Mouse (Mus musculus): Measurements from ENCODE around the gene Dhrs7c. TPM values are rescaled to one million over a fixed set of nuclear protein-coding genes. Genes with fewer than 3 reads are reported as not detected.

Gene Dhrs7c
- total RNA-seq (2018; cell fraction: chromatin; rRNA removed): not detected
- total RNA-seq (2018; cell fraction: cytosol; rRNA removed): not detected
- total RNA-seq (2018; cell fraction: nucleus; rRNA removed): 1 to 10 TPM in 2 of 26 experiments, not detected in 24; 1.2 to 6.7 TPM
- not detected in 3 replicates for polyA plus RNA-seq (2018)

DNA sequence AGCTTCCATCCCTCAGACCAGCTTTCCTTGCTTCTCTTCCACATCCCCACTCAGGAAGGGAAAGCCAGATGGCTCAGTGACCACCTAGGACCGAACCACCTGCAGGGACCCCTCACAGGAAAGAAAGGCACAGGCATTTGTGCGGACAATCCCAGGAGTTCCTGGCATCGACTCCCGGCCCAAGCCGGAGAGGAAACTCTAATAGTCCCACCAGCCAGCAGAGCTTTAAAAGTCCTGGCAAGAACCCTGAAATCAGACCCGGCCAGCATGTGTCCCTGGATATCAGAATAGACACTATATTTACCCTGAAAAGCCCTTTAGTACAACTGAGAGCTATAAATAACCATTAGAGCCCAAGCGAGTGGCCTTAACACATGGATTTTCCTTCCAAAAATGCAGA is at the start of gene Dhrs7c:
Dhrs7c (plus strand) TSS at position 257 of the 400 bp plus-strand sequence.
- WGBS (ENCODE audit: missing documents): 84% methylated on average over 7 of the region's 7 CpGs
- no peaks in the 10 kb centered on the region for H3K79me2 ChIP-seq (ENCODE audit: inconsistent target)

DNA sequence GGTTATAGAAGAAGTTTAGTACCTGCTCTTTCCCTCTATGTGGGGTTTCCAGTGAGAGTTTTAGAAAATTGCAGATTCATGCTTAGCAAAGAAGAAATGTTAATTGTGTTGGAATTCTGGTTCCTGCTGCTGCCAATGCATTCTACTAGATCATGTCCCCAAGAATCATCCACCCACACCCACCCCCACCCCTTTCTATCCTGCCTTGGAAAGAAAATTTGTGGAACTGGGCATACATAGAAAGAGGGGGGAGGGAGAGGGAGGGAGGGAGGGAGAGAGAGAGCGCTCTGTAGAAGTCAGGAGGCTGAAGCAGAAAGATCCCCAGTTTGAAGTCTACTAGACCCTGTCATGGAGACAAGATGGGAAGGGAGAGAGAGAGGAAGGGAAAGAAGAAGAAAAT is 41.7 kb upstream of the Dhrs7c start:
- Histone ChIP-seq H3K4me3 (ENCODE audit: inconsistent target) (no peak overlapping the region), H3K36me3 (ENCODE audit: inconsistent target) (no peaks in the 10 kb centered on the region), H3K27ac (no peak overlapping the region), H3K79me2 (ENCODE audit: inconsistent target) (no peaks in the 10 kb centered on the region)
- 100% methylated on average over 1 of the region's 1 CpGs for WGBS (ENCODE audit: missing documents)

More for the DNA sequence above, at the start of gene Dhrs7c:
- H3K4me3 ChIP-seq (ENCODE audit: inconsistent target): no peak within 1 kb of the TSS
- H3K27ac ChIP-seq: no peak within 1 kb of the TSS
- H3K36me3 ChIP-seq (ENCODE audit: inconsistent target): no peaks in the 10 kb centered on the region

DNA sequence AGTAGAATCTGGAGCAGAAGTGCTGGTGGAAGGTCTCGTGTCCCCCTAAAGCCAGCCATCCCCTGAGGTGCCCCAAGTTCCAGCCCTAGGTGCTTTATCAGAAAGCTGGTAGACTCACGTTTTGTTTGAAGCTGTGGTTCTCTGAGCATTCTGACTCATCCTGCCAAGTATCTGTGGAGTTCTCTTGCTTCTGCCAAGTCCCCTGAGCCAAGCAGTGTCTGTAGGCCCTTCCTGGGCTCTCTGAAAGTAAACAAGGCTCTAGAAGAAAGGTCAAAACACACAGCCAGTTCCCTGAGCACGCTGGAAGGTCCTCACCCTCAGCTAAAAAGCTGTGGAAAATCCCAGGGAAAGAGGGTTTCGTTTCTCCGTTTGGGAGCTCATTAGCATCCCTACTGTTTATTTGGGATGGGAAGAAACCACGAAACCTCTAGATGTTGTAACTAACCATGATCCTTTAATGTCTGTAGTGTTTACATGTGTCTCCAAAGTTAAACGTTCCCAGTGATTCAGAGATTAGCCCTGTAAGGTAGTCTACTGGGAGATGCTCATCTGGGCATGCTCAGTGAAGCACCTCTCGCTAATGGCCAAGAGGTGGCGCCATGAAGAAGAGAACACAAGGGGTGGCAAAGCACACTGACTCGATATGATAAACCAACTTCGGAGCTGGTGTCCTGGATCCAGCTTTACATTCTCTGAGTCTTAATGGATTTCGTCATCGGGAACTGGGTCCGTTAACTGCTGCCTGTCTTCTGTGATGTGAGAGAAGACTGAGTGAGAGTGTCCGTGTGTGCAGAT is 40.4 kb upstream of the Dhrs7c start:
- H3K27ac ChIP-seq: no peak overlapping the region
- H3K4me3 ChIP-seq (ENCODE audit: inconsistent target): no peak overlapping the region
- 64% methylated on average over 15 of the region's 15 CpGs for WGBS (ENCODE audit: missing documents)
- H3K79me2 ChIP-seq (ENCODE audit: inconsistent target): no peaks in the 10 kb centered on the region
- no peaks in the 10 kb centered on the region for H3K36me3 ChIP-seq (ENCODE audit: inconsistent target)

DNA sequence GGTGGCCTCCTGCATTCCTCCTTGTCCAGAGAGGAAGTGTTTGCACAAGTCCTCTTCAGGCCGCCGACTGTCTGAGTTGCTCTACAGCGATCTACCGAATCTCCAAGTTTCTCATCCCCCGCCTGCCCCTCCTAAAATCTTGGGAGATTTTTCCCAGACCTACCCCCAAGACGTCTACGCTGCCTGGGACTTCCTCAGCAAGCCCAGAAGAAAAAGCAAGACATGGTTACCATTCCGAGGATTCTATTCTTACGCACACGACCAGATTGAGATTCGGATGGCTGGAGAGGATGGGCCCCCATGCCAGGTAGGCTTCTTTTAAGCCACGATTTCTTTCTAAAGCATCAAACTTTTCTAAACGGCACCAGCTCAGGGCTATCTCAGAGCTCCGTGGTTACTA is 26.9 kb upstream of the Dhrs7c start, which contains the start of gene Glp2r:
Glp2r (minus strand) TSS at position 101 of the 400 bp plus-strand sequence.
- WGBS (ENCODE audit: missing documents): 85% methylated on average over 14 of the region's 14 CpGs
- no peaks in the 10 kb centered on the region for H3K79me2 ChIP-seq (ENCODE audit: inconsistent target)
- H3K4me3 ChIP-seq (ENCODE audit: inconsistent target): no peak within 1 kb of the TSS
- no peaks in the 10 kb centered on the region for H3K36me3 ChIP-seq (ENCODE audit: inconsistent target)
- no peak within 1 kb of the TSS for H3K27ac ChIP-seq

DNA sequence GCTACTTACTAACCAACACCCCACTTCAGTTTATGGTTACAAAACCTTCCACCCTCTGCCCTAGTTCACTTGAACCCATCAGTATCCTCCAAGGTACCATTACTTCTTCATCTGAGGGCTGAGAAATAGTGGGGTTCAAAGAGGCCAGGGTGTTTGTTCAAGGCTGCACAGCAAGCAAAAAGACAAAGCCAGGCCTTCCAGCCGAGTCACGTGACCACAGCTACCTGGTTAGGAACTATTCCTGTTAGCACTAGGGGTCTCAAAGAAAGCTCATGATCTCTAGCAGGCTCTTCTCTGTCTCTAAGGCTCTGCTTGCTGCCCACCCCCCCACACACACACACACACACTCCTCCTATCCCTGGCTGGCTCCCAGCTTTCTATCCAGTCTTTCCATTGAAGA is 26.3 kb upstream of the Dhrs7c start:
- 89% methylated on average over 2 of the region's 2 CpGs for WGBS (ENCODE audit: missing documents)
- Histone ChIP-seq H3K4me3 (ENCODE audit: inconsistent target) (no peak overlapping the region), H3K36me3 (ENCODE audit: inconsistent target) (no peaks in the 10 kb centered on the region), H3K79me2 (ENCODE audit: inconsistent target) (no peaks in the 10 kb centered on the region), H3K27ac (no peak overlapping the region)

DNA sequence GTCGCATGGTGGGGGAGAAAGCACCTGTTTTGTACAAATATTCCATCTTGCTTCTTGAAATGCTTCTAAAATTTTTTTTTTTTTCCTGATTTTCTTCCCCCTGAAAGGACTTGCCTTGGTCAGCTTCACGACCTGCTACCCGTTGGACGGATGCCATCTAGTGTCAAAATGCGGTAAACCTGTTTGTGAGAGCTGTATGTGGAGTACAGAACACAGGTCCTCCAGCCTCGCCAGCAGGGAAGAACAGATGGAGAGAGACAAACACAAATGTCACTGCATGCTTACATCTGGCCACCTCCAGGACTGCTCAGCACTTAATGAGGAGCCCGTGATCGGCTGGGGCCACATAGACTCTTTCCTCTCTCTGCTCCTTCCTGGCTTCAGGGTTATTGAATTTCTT is 25.4 kb upstream of the Dhrs7c start:
- Histone ChIP-seq H3K27ac (no peak overlapping the region), H3K36me3 (ENCODE audit: inconsistent target) (no peaks in the 10 kb centered on the region), H3K79me2 (ENCODE audit: inconsistent target) (no peaks in the 10 kb centered on the region), H3K4me3 (ENCODE audit: inconsistent target) (no peak overlapping the region)
- WGBS (ENCODE audit: missing documents): 6% methylated on average over 8 of the region's 8 CpGs

DNA sequence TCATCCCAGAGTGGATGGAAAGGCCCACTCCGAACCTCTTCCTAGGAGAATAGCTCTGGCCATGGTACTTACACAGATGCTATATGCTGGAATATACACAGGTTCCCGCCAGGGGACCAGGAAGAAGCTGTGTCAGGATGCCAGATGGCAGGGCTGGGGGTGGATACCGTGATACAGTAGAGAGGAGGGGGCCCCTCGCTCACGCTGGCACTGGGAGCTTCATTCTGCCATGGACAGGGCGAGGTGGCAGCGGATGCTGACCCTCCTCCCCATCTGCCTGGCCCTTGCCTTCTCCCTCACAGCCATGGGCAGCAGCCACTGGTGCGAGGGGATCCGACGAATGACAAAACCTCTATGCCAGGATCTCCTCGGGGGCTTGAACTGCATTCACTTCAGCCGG is 23.6 kb upstream of the Dhrs7c start, which contains the start of gene Gsg1l2:
Gsg1l2 (plus strand) TSS at position 230 of the 400 bp plus-strand sequence.
- H3K36me3 ChIP-seq (ENCODE audit: inconsistent target): no peaks in the 10 kb centered on the region
- 90% methylated on average over 12 of the region's 12 CpGs for WGBS (ENCODE audit: missing documents)
- no peak within 1 kb of the TSS for H3K27ac ChIP-seq

DNA sequence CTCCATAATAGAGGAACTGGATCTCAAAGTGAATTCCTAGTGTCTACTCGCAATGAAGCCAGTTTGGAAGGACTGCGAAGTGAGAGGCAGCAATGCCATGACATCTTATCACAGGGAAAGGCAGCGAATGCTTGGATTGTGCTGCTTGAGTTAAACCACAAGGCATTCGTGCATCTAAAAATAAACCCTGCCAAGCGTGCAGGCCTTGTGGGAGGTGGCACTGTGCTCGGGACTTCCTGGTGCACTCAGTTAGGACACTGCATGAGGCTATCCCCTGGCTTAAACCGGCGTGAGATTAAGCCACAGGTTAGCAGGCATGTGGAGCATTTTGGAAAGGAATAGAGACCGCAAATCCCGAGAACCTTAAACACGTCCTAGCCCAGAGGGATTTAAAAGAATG is 7.8 kb upstream of the Dhrs7c start:
- 18% methylated on average over 9 of the region's 11 CpGs for WGBS (ENCODE audit: missing documents)
- no peak overlapping the region for H3K27ac ChIP-seq

More for the DNA sequence above, 23.6 kb upstream of the Dhrs7c start, which contains the start of gene Gsg1l2:
- no peak within 1 kb of the TSS for H3K4me3 ChIP-seq (ENCODE audit: inconsistent target)
- H3K79me2 ChIP-seq (ENCODE audit: inconsistent target): no peaks in the 10 kb centered on the region

DNA sequence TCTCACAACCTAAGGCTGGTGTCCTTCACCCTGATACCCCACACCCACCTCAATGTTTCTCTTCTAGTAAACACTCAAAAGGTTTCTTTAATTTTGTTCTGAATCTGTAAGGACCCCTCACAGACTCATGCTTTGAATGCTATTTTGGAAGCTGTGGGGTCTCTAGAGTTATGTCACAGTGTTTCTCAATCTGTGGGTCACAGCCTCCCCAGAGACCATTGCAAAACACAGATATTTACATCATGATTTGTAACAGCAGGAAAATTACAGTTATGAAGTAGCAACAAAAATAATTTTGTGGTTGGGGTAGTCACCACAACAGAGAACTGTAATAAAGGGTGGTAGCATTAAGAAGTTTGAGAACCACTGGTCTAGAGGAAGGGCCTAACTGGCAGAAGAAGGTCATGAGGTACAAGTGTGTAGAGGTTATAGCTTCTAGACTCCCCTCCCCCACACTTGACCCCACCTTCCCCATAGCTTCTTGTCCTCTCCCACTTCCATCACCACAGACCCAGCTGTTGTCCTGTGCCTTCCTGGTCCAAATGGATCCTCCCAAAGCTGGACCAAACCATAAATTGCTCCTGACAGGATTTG is 2.2 kb downstream of the Dhrs7c start:
- Histone ChIP-seq H3K27ac (no peak overlapping the region), H3K4me3 (ENCODE audit: inconsistent target) (no peak overlapping the region), H3K79me2 (ENCODE audit: inconsistent target) (no peaks in the 10 kb centered on the region), H3K36me3 (ENCODE audit: inconsistent target) (no peaks in the 10 kb centered on the region)

More for the DNA sequence above, 7.8 kb upstream of the Dhrs7c start:
- no peaks in the 10 kb centered on the region for H3K36me3 ChIP-seq (ENCODE audit: inconsistent target)
- no peaks in the 10 kb centered on the region for H3K79me2 ChIP-seq (ENCODE audit: inconsistent target)
- no peak overlapping the region for H3K4me3 ChIP-seq (ENCODE audit: inconsistent target)

DNA sequence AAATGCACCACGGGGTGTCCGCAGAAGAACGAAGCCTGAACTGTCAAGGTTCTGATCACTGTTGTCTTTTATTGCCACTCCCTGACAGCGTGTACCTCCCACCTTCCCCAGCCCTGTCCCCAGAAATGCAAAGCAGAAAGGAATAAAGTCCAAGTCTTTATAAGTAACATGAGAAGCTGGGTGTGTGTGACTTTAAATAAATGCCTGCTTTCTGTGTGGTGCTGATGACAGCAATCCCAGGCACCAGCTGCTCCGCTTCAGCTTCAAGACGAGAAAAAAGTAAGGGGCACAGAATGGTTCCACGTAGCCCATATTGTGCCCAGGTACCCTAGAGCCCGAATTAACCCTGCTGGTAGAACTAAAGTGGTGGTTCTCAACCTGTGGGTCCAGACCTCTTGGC is 3.2 kb downstream of the Dhrs7c start:
- Histone ChIP-seq H3K79me2 (ENCODE audit: inconsistent target) (no peaks in the 10 kb centered on the region), H3K4me3 (ENCODE audit: inconsistent target) (no peak overlapping the region), H3K36me3 (ENCODE audit: inconsistent target) (no peaks in the 10 kb centered on the region), H3K27ac (no peak overlapping the region)
- 90% methylated on average over 8 of the region's 8 CpGs for WGBS (ENCODE audit: missing documents)

DNA sequence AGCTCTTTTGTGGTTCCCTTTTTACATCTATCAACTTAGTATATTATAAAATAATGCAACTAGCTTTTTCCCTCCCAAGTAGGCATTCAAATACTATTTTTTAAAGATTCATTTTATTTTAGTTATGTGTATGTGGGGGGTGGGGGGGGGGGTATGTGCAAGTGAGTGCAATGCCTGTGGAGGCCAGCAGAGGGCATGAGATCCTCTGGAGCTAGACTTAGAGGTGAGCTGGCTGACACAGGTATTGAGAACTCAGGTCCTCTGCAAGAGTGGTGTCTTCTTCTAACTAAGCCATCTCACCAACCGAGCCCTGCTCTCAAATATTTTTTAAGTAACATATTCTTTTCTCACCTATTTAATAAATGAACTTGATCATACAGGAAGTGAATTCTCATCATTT is 7.6 kb downstream of the Dhrs7c start:
- no peak overlapping the region for H3K4me3 ChIP-seq (ENCODE audit: inconsistent target)
- WGBS (ENCODE audit: missing documents): 100% methylated on average over 1 of the region's 1 CpGs
- no peaks in the 10 kb centered on the region for H3K79me2 ChIP-seq (ENCODE audit: inconsistent target)
- H3K27ac ChIP-seq: no peak overlapping the region
- H3K36me3 ChIP-seq (ENCODE audit: inconsistent target): no peaks in the 10 kb centered on the region

DNA sequence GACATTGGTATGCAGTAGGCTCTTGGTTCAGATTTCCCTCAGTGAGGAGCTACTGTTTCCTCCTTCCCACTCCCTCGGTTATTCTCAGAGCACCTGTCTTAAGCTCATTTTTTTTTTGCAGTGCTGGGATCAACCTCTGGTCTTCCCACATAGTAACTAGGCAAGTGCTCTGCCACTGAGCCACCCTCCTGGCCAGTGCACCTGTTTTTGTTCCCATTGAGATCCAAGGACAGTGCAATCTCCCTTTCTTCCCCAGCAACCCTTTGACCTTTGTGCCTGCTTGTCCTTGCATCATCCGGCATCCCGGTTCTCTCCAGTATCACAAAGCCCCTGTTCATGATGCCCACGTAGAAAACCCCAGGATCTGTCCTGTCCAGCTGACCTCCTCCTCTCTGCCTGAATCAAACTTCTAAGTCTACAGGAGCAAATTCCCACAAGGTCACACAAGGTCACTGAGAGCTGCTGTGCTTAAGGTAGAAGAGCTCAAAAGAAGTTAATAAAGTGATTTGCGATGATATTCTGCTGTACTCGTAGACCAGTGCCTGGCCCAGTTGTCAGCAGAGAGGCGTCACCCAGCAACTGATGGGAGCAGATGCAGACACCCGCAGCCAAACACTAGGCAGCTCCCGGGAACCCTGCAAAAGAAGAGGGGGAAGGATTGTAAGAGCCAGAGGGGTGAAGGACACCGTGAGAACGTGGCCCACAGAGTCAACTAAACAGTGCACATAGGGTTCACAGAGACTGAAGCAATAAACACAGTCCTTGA is 9.0 kb downstream of the Dhrs7c start:
- H3K27ac ChIP-seq: no peak overlapping the region
- 88% methylated on average over 11 of the region's 11 CpGs for WGBS (ENCODE audit: missing documents)
- no peaks in the 10 kb centered on the region for H3K36me3 ChIP-seq (ENCODE audit: inconsistent target)
- H3K79me2 ChIP-seq (ENCODE audit: inconsistent target): no peaks in the 10 kb centered on the region
- H3K4me3 ChIP-seq (ENCODE audit: inconsistent target): no peak overlapping the region

DNA sequence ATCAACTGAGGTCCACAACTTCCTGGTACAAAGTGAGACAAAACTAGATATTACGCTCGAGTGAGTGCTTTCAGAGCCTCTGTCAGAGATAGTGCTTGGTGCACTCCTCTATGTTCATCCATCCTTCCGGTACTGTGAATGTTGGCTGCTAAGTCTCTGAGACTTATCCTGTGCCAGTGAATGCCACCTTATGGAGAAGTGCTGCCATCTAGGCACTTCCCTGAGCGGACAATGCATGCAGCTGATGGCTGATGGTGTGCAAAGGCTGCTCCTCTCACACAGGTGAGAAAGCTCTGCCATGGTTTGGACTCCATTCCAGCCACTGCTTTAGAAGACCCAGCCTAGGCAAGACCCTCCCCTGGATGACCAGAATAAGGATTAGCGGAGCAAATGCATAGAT is 10.1 kb downstream of the Dhrs7c start:
- 78% methylated on average over 5 of the region's 5 CpGs for WGBS (ENCODE audit: missing documents)
- H3K79me2 ChIP-seq (ENCODE audit: inconsistent target): no peaks in the 10 kb centered on the region
- H3K27ac ChIP-seq: no peak overlapping the region
- no peak overlapping the region for H3K4me3 ChIP-seq (ENCODE audit: inconsistent target)
- no peaks in the 10 kb centered on the region for H3K36me3 ChIP-seq (ENCODE audit: inconsistent target)

DNA sequence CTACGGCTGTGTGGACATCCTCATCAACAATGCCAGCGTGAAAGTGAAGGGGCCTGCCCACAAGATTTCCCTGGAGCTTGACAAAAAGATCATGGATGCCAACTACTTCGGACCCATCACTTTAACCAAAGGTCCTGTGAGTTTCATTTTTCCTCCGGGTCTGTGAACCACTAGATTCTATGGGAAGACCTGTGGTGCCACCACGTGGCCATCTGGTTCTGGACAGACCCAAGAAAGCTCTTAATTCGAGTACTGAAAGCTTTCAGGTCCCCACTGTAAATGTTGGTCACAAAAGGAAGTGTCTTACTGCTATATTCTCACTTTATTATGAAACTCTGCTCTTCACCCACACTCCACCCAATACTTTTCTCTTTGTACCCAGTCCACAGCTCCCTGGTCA is 13.5 kb downstream of the Dhrs7c start:
- no peak overlapping the region for H3K4me3 ChIP-seq (ENCODE audit: inconsistent target)
- H3K27ac ChIP-seq: no peak overlapping the region
- no peaks in the 10 kb centered on the region for H3K79me2 ChIP-seq (ENCODE audit: inconsistent target)
- 55% methylated on average over 6 of the region's 6 CpGs for WGBS (ENCODE audit: missing documents)
- H3K36me3 ChIP-seq (ENCODE audit: inconsistent target): no peaks in the 10 kb centered on the region

All from macrophage (primary cell).